In genomic region chr1:89007476-89007875, GRCm38 (mm10) we compare ENCODE assay signal across 26 mouse cellular contexts.
A peak's percentile ranks its signal among the peaks of the same experiment; 100 is the strongest.
DNase-seq lines count a peak whose midpoint lies in the region; ATAC-seq lines count a peak whose summit lies in the region.
"Had no signal": no experiment of that assay in that cellular context is flagged by ENCODE, and none has a peak within 500 bp of the region (broad histone marks: within the 10 kb centered on the region; RNA-seq: fewer than 3 reads in every experiment).

No protein-coding gene starts in this region.

- H3K4me3 ChIP-seq in forebrain, embryonic 15.5 days, result no peak overlapping the region
- no peak overlapping the region for H3K4me3 ChIP-seq in forebrain, embryonic 11.5 days (ENCODE audit: low read depth, low read length)
- no peak overlapping the region for H3K4me3 ChIP-seq in intestine, embryonic 16.5 days (ENCODE audit: low read length)
- H3K4me3 ChIP-seq: embryonic facial prominence, embryonic 12.5 days; embryonic facial prominence, embryonic 15.5 days; heart, embryonic 12.5 days; heart, embryonic 15.5 days; hindbrain, embryonic 10.5 days; hindbrain, embryonic 13.5 days; intestine, embryonic 15.5 days had no signal

- no peak overlapping the region for H3K9ac ChIP-seq in forebrain, embryonic 15.5 days (replicated peaks)
- H3K9ac ChIP-seq in forebrain, embryonic 11.5 days (ENCODE audit: low read length), result no peak overlapping the region
- no peak overlapping the region for H3K9ac ChIP-seq in intestine, embryonic 16.5 days (ENCODE audit: low read depth, low read length)
- H3K9ac ChIP-seq: embryonic facial prominence, embryonic 12.5 days; embryonic facial prominence, embryonic 15.5 days; heart, embryonic 12.5 days; heart, embryonic 15.5 days; hindbrain, embryonic 13.5 days; intestine, embryonic 15.5 days had no signal

- H3K4me1 ChIP-seq in forebrain, embryonic 15.5 days, result peaks cover 8% of the 10 kb centered on the region
- H3K4me1 ChIP-seq in forebrain, embryonic 11.5 days (replicated peaks; ENCODE audit: control insufficient read depth, insufficient read depth, low read length), result peaks cover 2% of the 10 kb centered on the region; the same call in 1 of the 2 replicates
- H3K4me1 ChIP-seq in intestine, embryonic 16.5 days (ENCODE audit: control insufficient read depth, insufficient read depth, low read length), result 0 out of 2 replicates have a peak, but pooled peaks cover 1% of the 10 kb centered on the region
- H3K4me1 ChIP-seq: heart, embryonic 12.5 days; heart, embryonic 15.5 days; hindbrain, embryonic 13.5 days; intestine, embryonic 15.5 days had no signal

- no peaks in the 10 kb centered on the region for H3K27me3 ChIP-seq in forebrain, embryonic 15.5 days
- no peaks in the 10 kb centered on the region for H3K27me3 ChIP-seq in forebrain, embryonic 11.5 days (ENCODE audit: control insufficient read depth, insufficient read depth, low read length)
- H3K27me3 ChIP-seq in intestine, embryonic 16.5 days (replicated peaks; ENCODE audit: control insufficient read depth, insufficient read depth, low read length), result no peaks in the 10 kb centered on the region
- H3K27me3 ChIP-seq: embryonic facial prominence, embryonic 12.5 days; embryonic facial prominence, embryonic 15.5 days; heart, embryonic 12.5 days; heart, embryonic 15.5 days; hindbrain, embryonic 13.5 days; intestine, embryonic 15.5 days had no signal

- no peaks in the 10 kb centered on the region for H3K36me3 ChIP-seq in forebrain, embryonic 15.5 days
- no peaks in the 10 kb centered on the region for H3K36me3 ChIP-seq in forebrain, embryonic 11.5 days (ENCODE audit: control insufficient read depth, insufficient read depth, low read length)
- no peaks in the 10 kb centered on the region for H3K36me3 ChIP-seq in intestine, embryonic 16.5 days (ENCODE audit: control insufficient read depth, insufficient read depth, low read length)
- H3K36me3 ChIP-seq: embryonic facial prominence, embryonic 12.5 days; embryonic facial prominence, embryonic 15.5 days; heart, embryonic 12.5 days; heart, embryonic 15.5 days; hindbrain, embryonic 10.5 days; hindbrain, embryonic 13.5 days; intestine, embryonic 15.5 days had no signal

- peak overlapping the region; percentile 57 for H3K27ac ChIP-seq in forebrain, embryonic 15.5 days (replicated peaks)
- no peak overlapping the region for H3K27ac ChIP-seq in forebrain, embryonic 11.5 days (ENCODE audit: low read depth, low read length)
- no peak overlapping the region for H3K27ac ChIP-seq in intestine, embryonic 16.5 days (ENCODE audit: low read length)
- H3K27ac ChIP-seq: embryonic facial prominence, embryonic 12.5 days; embryonic facial prominence, embryonic 15.5 days; heart, embryonic 15.5 days; hindbrain, embryonic 10.5 days; hindbrain, embryonic 13.5 days; intestine, embryonic 15.5 days had no signal

- 60% methylated on average over 7 of the region's 7 CpGs for WGBS in forebrain, embryonic 15.5 days
- WGBS in forebrain, embryonic 11.5 days, result 88% methylated on average over 7 of the region's 7 CpGs
- 92% methylated on average over 7 of the region's 7 CpGs for WGBS in intestine, embryonic 16.5 days

- H3K4me2 ChIP-seq in forebrain, embryonic 15.5 days (replicated peaks), result no peak overlapping the region
- H3K4me2 ChIP-seq in forebrain, embryonic 11.5 days (ENCODE audit: low read depth, low read length, severe bottlenecking), result no peak overlapping the region
- H3K4me2 ChIP-seq in intestine, embryonic 16.5 days (ENCODE audit: low read depth, low read length), result no peak overlapping the region
- H3K4me2 ChIP-seq: embryonic facial prominence, embryonic 12.5 days; embryonic facial prominence, embryonic 15.5 days; heart, embryonic 12.5 days; heart, embryonic 15.5 days; hindbrain, embryonic 13.5 days; intestine, embryonic 15.5 days had no signal

- H3K9me3 ChIP-seq in forebrain, embryonic 15.5 days, result no peaks in the 10 kb centered on the region
- no peaks in the 10 kb centered on the region for H3K9me3 ChIP-seq in forebrain, embryonic 11.5 days (ENCODE audit: control insufficient read depth, low read length)
- no peaks in the 10 kb centered on the region for H3K9me3 ChIP-seq in intestine, embryonic 16.5 days (ENCODE audit: control insufficient read depth, low read length)
- H3K9me3 ChIP-seq: embryonic facial prominence, embryonic 12.5 days; embryonic facial prominence, embryonic 15.5 days; heart, embryonic 15.5 days; hindbrain, embryonic 10.5 days; hindbrain, embryonic 13.5 days; intestine, embryonic 15.5 days had no signal

- ATAC-seq in forebrain, embryonic 15.5 days (replicated peaks), result peak; percentile 66
- ATAC-seq in forebrain, embryonic 11.5 days (replicated peaks; ENCODE audit: low FRiP score), result no peak
- no peak for ATAC-seq in intestine, embryonic 16.5 days
- ATAC-seq: activated CD4-positive, CD25-positive, alpha-beta regulatory T cell, adult 4 months; hindbrain, embryonic 16.5 days; intestine, embryonic 15.5 days had no signal

- peak; percentile 20 to 29 for DNase-seq in cerebellum, postnatal 10 days
- no peak for DNase-seq in cerebellum, adult 11 months
- no peak for DNase-seq in forebrain, embryonic 11.5 days (ENCODE audit: low spot score)
- DNase-seq in brain, embryonic 18.5 days (ENCODE audit: low read depth, low spot score), result peak; percentile 36
- no peak for DNase-seq in lung, postnatal 14 days
- DNase-seq: adrenal gland, adult 8-10 months; adrenal gland, postnatal 25 days; cerebellum, adult 18-20 months; cerebellum, adult 9-10 months; cerebellum, postnatal 25 days; gastrocnemius, postnatal 10 days; gastrocnemius, postnatal 36 days; heart, postnatal 10 days; heart, postnatal 36 days; kidney, adult 18-20 months had no signal

Comparison
In these comparisons a context has a peak if more than half of its experiments do, and no peak if none do; other contexts are left out.
1. DNase-seq: peak in cerebellum, postnatal 10 days (2 of 2) and brain, embryonic 18.5 days (single experiment); none in cerebellum, adult 11 months (single experiment), forebrain, embryonic 11.5 days (single experiment) and lung, postnatal 14 days (single experiment).